In genomic region chr17:46042158-46042557, GRCm38 (mm10) we compare ENCODE assay signal across 23 mouse cellular contexts. TPM values are rescaled to one million over a fixed set of nuclear protein-coding genes. Genes with fewer than 3 reads are reported as not detected.
"Had no signal": no experiment of that assay in that cellular context is flagged by ENCODE, and none has a peak within 500 bp of the region (broad histone marks: within the 10 kb centered on the region; RNA-seq: fewer than 3 reads in every experiment).

No protein-coding gene starts in this region.

- H3K4me2 ChIP-seq: limb, embryonic 12.5 days; limb, embryonic 15.5 days; liver, embryonic 11.5 days; midbrain, embryonic 13.5 days; neural tube, embryonic 13.5 days; stomach, embryonic 15.5 days had no signal

- H3K4me3 ChIP-seq: limb, embryonic 12.5 days; limb, embryonic 15.5 days; midbrain, embryonic 10.5 days; midbrain, embryonic 13.5 days; myocyte; neural tube, embryonic 13.5 days; stomach, embryonic 15.5 days had no signal

- ATAC-seq: inflammation-experienced regulatory T-cells, adult 6 months; intestine, embryonic 16.5 days; liver, postnatal 0 days; midbrain, embryonic 13.5 days; midbrain, embryonic 16.5 days had no signal

- H3K9me3 ChIP-seq: limb, embryonic 12.5 days; limb, embryonic 15.5 days; megakaryocyte, embryonic 14.5 days; midbrain, embryonic 10.5 days; midbrain, embryonic 13.5 days; neural tube, embryonic 13.5 days; stomach, embryonic 15.5 days had no signal

- H3K4me1 ChIP-seq: limb, embryonic 12.5 days; midbrain, embryonic 10.5 days; midbrain, embryonic 13.5 days; neural tube, embryonic 13.5 days had no signal

- DNase-seq: kidney, adult 18-20 months; kidney, adult 9 months; kidney, postnatal 14 days; kidney, postnatal 4 days; left cerebral cortex, postnatal 4 days; liver, postnatal 0 days; retina, postnatal 1 day; right cerebral cortex, postnatal 25 days; spleen, adult 18-20 months; thymus, postnatal 4 days had no signal

- H3K27me3 ChIP-seq: limb, embryonic 12.5 days; limb, embryonic 15.5 days; megakaryocyte, embryonic 14.5 days; midbrain, embryonic 13.5 days; neural tube, embryonic 13.5 days; stomach, embryonic 15.5 days had no signal

- H3K36me3 ChIP-seq: limb, embryonic 12.5 days; limb, embryonic 15.5 days; midbrain, embryonic 10.5 days; midbrain, embryonic 13.5 days; neural tube, embryonic 13.5 days; stomach, embryonic 15.5 days had no signal

- H3K9ac ChIP-seq: limb, embryonic 12.5 days; limb, embryonic 15.5 days; liver, embryonic 14.5 days; liver, postnatal 0 days; midbrain, embryonic 13.5 days; neural tube, embryonic 13.5 days; stomach, embryonic 15.5 days had no signal

- H3K27ac ChIP-seq: limb, embryonic 12.5 days; limb, embryonic 15.5 days; liver, embryonic 14.5 days; midbrain, embryonic 10.5 days; midbrain, embryonic 13.5 days; neural tube, embryonic 13.5 days; stomach, embryonic 15.5 days had no signal

RNA-seq across cellular contexts. Expression of gene Vegfa, which starts 10.0 kb away (rescaled TPM):
- polyA plus RNA-seq: inflammation-experienced regulatory T-cells, adult 6 months had no signal
